Mouse (Mus musculus): ENCODE results near the gene Sh3gl2.

GRCm38 (mm10) chr4:85505718-85506117 is 300.8 kb downstream of the Sh3gl2 start:
- no peak for TF ChIP-seq CTCF (IDR thresholded peaks at IDR 0.05; ENCODE audit: low read depth, low read length)
- no peak for TF ChIP-seq TAL1 (conservative IDR thresholded peaks at IDR 0.05; ENCODE audit: low read depth, low read length)
